Mouse (Mus musculus) hematopoietic multipotent progenitor cell, adult 10-12 weeks (in vitro differentiated cells): Measurements from ENCODE around the gene Vmn2r45. TPM values are rescaled to one million over a fixed set of nuclear protein-coding genes. Genes with fewer than 3 reads are reported as not detected.

Experiments
- polyA plus RNA-seq: library from polyadenylated mRNA; stranded (reverse); fragments of >175 nt; gene quantifications from 2 replicates; pipeline ENCODE4 v1.2.3, GENCODE M21; 2012; ENCODE audit warnings: low replicate concordance

Vmn2r45 gene
- polyA plus RNA-seq, result not detected in 2 replicates

GRCm38 (mm10) chr7:8488975-8489374, at the start of gene Vmn2r45:
TSS of gene Vmn2r45 (minus strand) at chr7:8489075.

Other genes starting within 250 kb of the Vmn2r45 start
- 0.05 TPM in 1 of 2 replicates, not detected in the other for gene Vmn2r43, start 228.5 kb downstream of the Vmn2r45 start, polyA plus RNA-seq
- 0.02 TPM in 1 of 2 replicates, not detected in the other for gene Vmn2r44, start 105.7 kb downstream of the Vmn2r45 start, polyA plus RNA-seq